Mouse (Mus musculus) intestine, postnatal 0 days (tissue): ENCODE measurements around the gene Tcf25. TPM values are rescaled to one million over a fixed set of nuclear protein-coding genes. Genes with fewer than 3 reads are reported as not detected.
A peak's percentile ranks its signal among the peaks of the same experiment; 100 is the strongest.

Experiments
- ATAC-seq: fragments of 200-750 bp; cut with Nextera tagmentation; 2 replicates; pipeline ENCODE4 v1.8.0; 2017; ENCODE audit warnings: mild to moderate bottlenecking, moderate TSS enrichment, moderate library complexity
- H3K27ac ChIP-seq: fragments of 300-500 bp; sonication (generic); 2 replicates; pipeline ENCODE4 v1.5.1; 2014; ENCODE audit warnings: mild to moderate bottlenecking, low read depth, low read length, moderate library complexity
- H3K27me3 ChIP-seq: fragments of 300-500 bp; sonication (generic); replicated peaks from 2 replicates; pipeline ENCODE4 v1.6.1; 2014; ENCODE audit warnings: low read length, mixed read lengths; ENCODE audit not compliant: control insufficient read depth, insufficient read depth
- H3K36me3 ChIP-seq: fragments of 300-500 bp; sonication (generic); 2 replicates; pipeline ENCODE4 v1.6.1; 2014; ENCODE audit warnings: mild to moderate bottlenecking, moderate library complexity; ENCODE audit not compliant: control insufficient read depth, insufficient read depth
- H3K4me1 ChIP-seq: fragments of 300-500 bp; sonication (generic); replicated peaks from 2 replicates; pipeline ENCODE4 v1.6.1; 2014; ENCODE audit warnings: antibody characterized with exemption, low read length, mixed read lengths; ENCODE audit not compliant: control insufficient read depth, insufficient read depth
- H3K4me2 ChIP-seq: fragments of 300-500 bp; sonication (generic); replicated peaks from 2 replicates; pipeline ENCODE4 v1.6.1; 2014; ENCODE audit warnings: low read depth, mild to moderate bottlenecking, moderate library complexity
- H3K4me3 ChIP-seq: fragments of 300-500 bp; sonication (generic); 2 replicates; pipeline ENCODE4 v1.5.1; 2014; ENCODE audit warnings: low read depth, low read length
- H3K9ac ChIP-seq: fragments of 300-500 bp; sonication (generic); 2 replicates; pipeline ENCODE4 v1.6.1; 2014; ENCODE audit warnings: mild to moderate bottlenecking, low read depth, low read length
- H3K9me3 ChIP-seq: fragments of 300-500 bp; sonication (generic); 2 replicates; pipeline ENCODE4 v1.6.1; 2016; ENCODE audit warnings: mixed run types; ENCODE audit not compliant: control insufficient read depth
- CTCF ChIP-seq: sonication (generic); IDR thresholded peaks from 2 replicates; pipeline ENCODE4 v1.5.1; 2016; ENCODE audit warnings: low read depth, mild to moderate bottlenecking, control low read depth, antibody characterized with exemption, moderate library complexity
- WGBS: fragments of 180-500 bp; shearing (Covaris S2); extraction: QIAGEN DNeasy Blood & Tissue Kit; methylation state at CpG from one replicate; pipeline ENCODE4 v1.1.7; 2014; 5-methylcytosine and 5-hydroxymethylcytosine counted together
- polyA plus RNA-seq: library from polyadenylated mRNA; unstranded; fragments of >200 nt; fragmentation: Nextera tagmentation; extraction: Ambion mirVana; gene quantifications from 2 replicates; pipeline ENCODE4 v1.2.1, GENCODE M21; 2015

Gene Tcf25
- polyA plus RNA-seq, 1 experiment from 2014 or later = 147 TPM

- 95% methylated on average over 4 of the region's 4 CpGs for WGBS
Measured at GRCm38 (mm10) chr8:123340071-123340470, 33.5 kb upstream of the Tcf25 start.

GRCm38 (mm10) chr8:123341040-123342015, 32.2 kb upstream of the Tcf25 start:
- 56% methylated on average over 27 of the region's 27 CpGs for WGBS
- H3K4me3 ChIP-seq = no peak overlapping the region
- H3K4me1 ChIP-seq = no peaks in the 10 kb centered on the region
- ATAC-seq = peak; percentile 70
- no peaks in the 10 kb centered on the region for H3K36me3 ChIP-seq
- no peak overlapping the region for H3K9ac ChIP-seq
- peak overlapping the region; percentile 44 for H3K4me2 ChIP-seq
- H3K27ac ChIP-seq = no peak overlapping the region
- no peaks in the 10 kb centered on the region for H3K9me3 ChIP-seq
- no peaks in the 10 kb centered on the region for H3K27me3 ChIP-seq
- no peak for TF ChIP-seq CTCF

More at GRCm38 (mm10) chr8:123340071-123340470, 33.5 kb upstream of the Tcf25 start:
- Histone ChIP-seq H3K4me1 (no peaks in the 10 kb centered on the region), H3K27ac (no peak overlapping the region), H3K9me3 (no peaks in the 10 kb centered on the region), H3K27me3 (peaks cover 5% of the 10 kb centered on the region; the same call in 1 of the 2 replicates), H3K4me2 (no peak overlapping the region), H3K9ac (no peak overlapping the region), H3K4me3 (no peak overlapping the region), H3K36me3 (no peaks in the 10 kb centered on the region)
- no peak for ATAC-seq
- TF ChIP-seq CTCF = peak; percentile 47

GRCm38 (mm10) chr8:123342253-123342652, 31.3 kb upstream of the Tcf25 start:
- H3K9ac ChIP-seq = no peak overlapping the region
- WGBS = 67% methylated on average over 8 of the region's 8 CpGs
- no peak overlapping the region for H3K4me3 ChIP-seq
- H3K27ac ChIP-seq = no peak overlapping the region
- no peaks in the 10 kb centered on the region for H3K4me1 ChIP-seq
- no peak for ATAC-seq
- H3K27me3 ChIP-seq = no peaks in the 10 kb centered on the region
- no peak overlapping the region for H3K4me2 ChIP-seq
- H3K36me3 ChIP-seq = no peaks in the 10 kb centered on the region
- no peaks in the 10 kb centered on the region for H3K9me3 ChIP-seq
- TF ChIP-seq CTCF = no peak

- Histone ChIP-seq H3K36me3 (no peaks in the 10 kb centered on the region), H3K4me3 (no peak overlapping the region), H3K27me3 (no peaks in the 10 kb centered on the region), H3K4me1 (no peaks in the 10 kb centered on the region), H3K9me3 (no peaks in the 10 kb centered on the region), H3K4me2 (no peak overlapping the region), H3K9ac (no peak overlapping the region), H3K27ac (no peak overlapping the region)
- WGBS = 75% methylated on average over 7 of the region's 7 CpGs
- TF ChIP-seq CTCF = no peak
- no peak for ATAC-seq
Measured at GRCm38 (mm10) chr8:123342911-123343310, 30.6 kb upstream of the Tcf25 start.

GRCm38 (mm10) chr8:123343422-123343821, 30.1 kb upstream of the Tcf25 start:
- WGBS = 76% methylated on average over 12 of the region's 12 CpGs
- no peak for ATAC-seq

GRCm38 (mm10) chr8:123345135-123345534, 28.4 kb upstream of the Tcf25 start:
- Histone ChIP-seq H3K27ac (no peak overlapping the region), H3K27me3 (no peaks in the 10 kb centered on the region), H3K36me3 (no peaks in the 10 kb centered on the region), H3K4me1 (no peaks in the 10 kb centered on the region), H3K9me3 (no peaks in the 10 kb centered on the region), H3K4me2 (no peak overlapping the region), H3K9ac (no peak overlapping the region), H3K4me3 (no peak overlapping the region)
- WGBS = 77% methylated on average over 8 of the region's 8 CpGs
- no peak for TF ChIP-seq CTCF
- ATAC-seq = no peak

More at GRCm38 (mm10) chr8:123343422-123343821, 30.1 kb upstream of the Tcf25 start:
- Histone ChIP-seq H3K27ac (no peak overlapping the region), H3K9me3 (no peaks in the 10 kb centered on the region), H3K36me3 (no peaks in the 10 kb centered on the region), H3K4me2 (no peak overlapping the region), H3K27me3 (no peaks in the 10 kb centered on the region), H3K4me3 (no peak overlapping the region), H3K9ac (no peak overlapping the region), H3K4me1 (no peaks in the 10 kb centered on the region)
- TF ChIP-seq CTCF = no peak
